Mouse (Mus musculus): ENCODE data around the gene Pitpnm2. TPM values are rescaled to one million over a fixed set of nuclear protein-coding genes. Genes with fewer than 3 reads are reported as not detected.

The Pitpnm2 gene
- polyA plus RNA-seq, 1 experiment: 19.6 TPM

DNA sequence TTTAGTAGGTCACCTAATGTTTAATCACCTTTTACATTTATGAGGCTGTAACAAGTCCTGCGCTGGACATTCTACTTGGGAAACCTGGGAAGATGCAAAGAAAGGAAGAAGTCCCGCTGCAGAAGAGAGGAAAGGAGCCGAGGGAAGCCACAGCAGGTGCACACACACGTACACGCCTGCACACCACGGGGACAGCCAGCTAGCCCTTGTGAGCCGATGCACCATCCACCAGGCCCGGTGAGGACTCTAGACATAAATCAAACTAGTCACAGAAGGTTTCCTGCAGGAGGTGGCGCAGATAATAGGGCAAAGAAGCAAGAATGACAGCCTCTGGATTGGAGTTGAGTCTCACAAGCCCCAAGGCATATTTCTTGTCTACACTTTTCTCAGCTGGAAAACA lies 19.1 kb downstream of the Pitpnm2 start:
- Histone ChIP-seq H3K27ac (ENCODE audit: insufficient read depth, low read depth, low read length) (no peak overlapping the region), H3K4me1 (ENCODE audit: control insufficient read depth, insufficient read depth, insufficient read length, low read length) (peaks cover 15% of the 10 kb centered on the region), H3K4me3 (ENCODE audit: low read depth, low read length) (no peak overlapping the region), H3K36me3 (ENCODE audit: control insufficient read depth, insufficient read depth, low read length) (no peaks in the 10 kb centered on the region), H3K27me3 (ENCODE audit: control insufficient read depth, insufficient read depth, low read length) (no peaks in the 10 kb centered on the region)
- TF ChIP-seq POLR2A (IDR thresholded peaks at IDR 0.05; ENCODE audit: low read depth, low read length) (no peak), CTCF (IDR thresholded peaks at IDR 0.05; ENCODE audit: extremely low read depth, insufficient read length, insufficient replicate concordance, low read depth, low read length) (no peak)
- 80% methylated on average over 9 of the region's 9 CpGs for WGBS

GRCm38 (mm10) chr5:124227193-124227592 lies 22.4 kb downstream of the Pitpnm2 start:
- H3K4me1 ChIP-seq (ENCODE audit: control insufficient read depth, insufficient read depth, insufficient read length, low read length): peaks cover 11% of the 10 kb centered on the region
- no peak overlapping the region for H3K27ac ChIP-seq (ENCODE audit: insufficient read depth, low read depth, low read length)
- no peak overlapping the region for H3K4me3 ChIP-seq (ENCODE audit: low read depth, low read length)
- WGBS: 87% methylated on average over 6 of the region's 6 CpGs
- no peaks in the 10 kb centered on the region for H3K27me3 ChIP-seq (ENCODE audit: control insufficient read depth, insufficient read depth, low read length)
- no peaks in the 10 kb centered on the region for H3K36me3 ChIP-seq (ENCODE audit: control insufficient read depth, insufficient read depth, low read length)
- TF ChIP-seq POLR2A (IDR thresholded peaks at IDR 0.05; ENCODE audit: low read depth, low read length) (no peak), CTCF (IDR thresholded peaks at IDR 0.05; ENCODE audit: extremely low read depth, insufficient read length, insufficient replicate concordance, low read depth, low read length) (no peak)

DNA sequence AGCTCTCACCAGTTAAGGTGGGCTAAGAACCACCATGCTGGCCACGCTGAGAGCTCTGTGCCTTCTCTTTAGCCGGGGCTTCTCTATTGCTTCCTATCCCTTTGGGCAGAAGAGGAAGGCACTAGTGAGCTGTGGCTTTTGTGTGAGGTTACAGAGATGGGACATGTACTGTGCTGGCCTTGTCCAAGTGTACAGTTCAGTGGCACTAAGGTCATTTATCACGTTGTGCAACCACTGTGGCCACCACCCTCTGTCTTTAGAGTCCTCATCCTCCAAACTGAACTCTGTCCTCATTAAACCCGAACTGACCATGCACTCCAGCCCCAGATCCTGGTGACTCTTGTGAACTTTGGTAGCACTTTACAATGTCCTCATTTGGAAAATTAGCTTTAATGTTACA lies 23.1 kb downstream of the Pitpnm2 start:
- no peak overlapping the region for H3K27ac ChIP-seq (ENCODE audit: insufficient read depth, low read depth, low read length)
- TF ChIP-seq CTCF (IDR thresholded peaks at IDR 0.05; ENCODE audit: extremely low read depth, insufficient read length, insufficient replicate concordance, low read depth, low read length) (no peak), POLR2A (IDR thresholded peaks at IDR 0.05; ENCODE audit: low read depth, low read length) (no peak)
- H3K27me3 ChIP-seq (ENCODE audit: control insufficient read depth, insufficient read depth, low read length): no peaks in the 10 kb centered on the region
- H3K36me3 ChIP-seq (ENCODE audit: control insufficient read depth, insufficient read depth, low read length): no peaks in the 10 kb centered on the region
- 63% methylated on average over 4 of the region's 4 CpGs for WGBS
- H3K4me3 ChIP-seq (ENCODE audit: low read depth, low read length): no peak overlapping the region
- peaks cover 11% of the 10 kb centered on the region for H3K4me1 ChIP-seq (ENCODE audit: control insufficient read depth, insufficient read depth, insufficient read length, low read length)

GRCm38 (mm10) chr5:124225891-124226290 lies 23.7 kb downstream of the Pitpnm2 start:
- H3K36me3 ChIP-seq (ENCODE audit: control insufficient read depth, insufficient read depth, low read length): no peaks in the 10 kb centered on the region
- no peak overlapping the region for H3K27ac ChIP-seq (ENCODE audit: insufficient read depth, low read depth, low read length)
- H3K27me3 ChIP-seq (ENCODE audit: control insufficient read depth, insufficient read depth, low read length): no peaks in the 10 kb centered on the region
- H3K4me1 ChIP-seq (ENCODE audit: control insufficient read depth, insufficient read depth, insufficient read length, low read length): peaks cover 13% of the 10 kb centered on the region
- no peak overlapping the region for H3K4me3 ChIP-seq (ENCODE audit: low read depth, low read length)
- WGBS: 94% methylated on average over 7 of the region's 7 CpGs
- no peak for TF ChIP-seq CTCF (IDR thresholded peaks at IDR 0.05; ENCODE audit: extremely low read depth, insufficient read length, insufficient replicate concordance, low read depth, low read length)

- H3K27ac ChIP-seq (ENCODE audit: insufficient read depth, low read depth, low read length): no peak overlapping the region
- WGBS: 80% methylated on average over 16 of the region's 16 CpGs
- no peak overlapping the region for H3K4me3 ChIP-seq (ENCODE audit: low read depth, low read length)
- peaks cover 15% of the 10 kb centered on the region for H3K4me1 ChIP-seq (ENCODE audit: control insufficient read depth, insufficient read depth, insufficient read length, low read length)
- no peak for TF ChIP-seq POLR2A (IDR thresholded peaks at IDR 0.05; ENCODE audit: low read depth, low read length)
- no peak for TF ChIP-seq CTCF (IDR thresholded peaks at IDR 0.05; ENCODE audit: extremely low read depth, insufficient read length, insufficient replicate concordance, low read depth, low read length)
- H3K36me3 ChIP-seq (ENCODE audit: control insufficient read depth, insufficient read depth, low read length): no peaks in the 10 kb centered on the region
- H3K27me3 ChIP-seq (ENCODE audit: control insufficient read depth, insufficient read depth, low read length): no peaks in the 10 kb centered on the region
Measured at GRCm38 (mm10) chr5:124224321-124225092, 25.1 kb downstream of the Pitpnm2 start.

DNA sequence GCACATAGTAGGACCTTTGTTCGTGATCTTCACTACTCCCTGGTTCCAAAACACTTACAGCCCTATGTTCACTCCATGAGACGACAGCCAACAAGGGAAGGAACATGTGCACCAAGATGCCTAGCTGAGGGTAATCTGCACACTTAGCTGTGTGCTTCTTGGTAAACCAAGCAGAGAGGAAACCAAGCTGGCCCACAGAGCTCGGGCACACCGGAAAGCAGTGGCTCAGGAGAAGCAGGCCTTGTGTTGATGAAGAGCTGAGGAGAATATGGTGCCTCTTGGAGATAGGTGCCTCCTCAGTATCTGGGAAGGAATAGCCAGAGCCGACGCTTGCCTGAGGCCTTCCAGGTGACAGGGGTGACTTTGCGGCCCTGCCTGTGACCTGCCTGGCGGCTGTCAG lies 26.0 kb downstream of the Pitpnm2 start:
- H3K27ac ChIP-seq (ENCODE audit: insufficient read depth, low read depth, low read length): no peak overlapping the region
- no peak overlapping the region for H3K4me3 ChIP-seq (ENCODE audit: low read depth, low read length)
- no peaks in the 10 kb centered on the region for H3K36me3 ChIP-seq (ENCODE audit: control insufficient read depth, insufficient read depth, low read length)
- peaks cover 15% of the 10 kb centered on the region for H3K4me1 ChIP-seq (ENCODE audit: control insufficient read depth, insufficient read depth, insufficient read length, low read length)
- H3K27me3 ChIP-seq (ENCODE audit: control insufficient read depth, insufficient read depth, low read length): no peaks in the 10 kb centered on the region
- 84% methylated on average over 8 of the region's 8 CpGs for WGBS
- TF ChIP-seq POLR2A (IDR thresholded peaks at IDR 0.05; ENCODE audit: low read depth, low read length) (no peak), CTCF (IDR thresholded peaks at IDR 0.05; ENCODE audit: extremely low read depth, insufficient read length, insufficient replicate concordance, low read depth, low read length) (no peak)

- Histone ChIP-seq H3K4me1 (ENCODE audit: control insufficient read depth, insufficient read depth, insufficient read length, low read length) (peaks cover 19% of the 10 kb centered on the region), H3K36me3 (ENCODE audit: control insufficient read depth, insufficient read depth, low read length) (no peaks in the 10 kb centered on the region), H3K27me3 (ENCODE audit: control insufficient read depth, insufficient read depth, low read length) (no peaks in the 10 kb centered on the region), H3K27ac (ENCODE audit: insufficient read depth, low read depth, low read length) (no peak overlapping the region), H3K4me3 (ENCODE audit: low read depth, low read length) (no peak overlapping the region)
- TF ChIP-seq POLR2A (IDR thresholded peaks at IDR 0.05; ENCODE audit: low read depth, low read length) (no peak), CTCF (IDR thresholded peaks at IDR 0.05; ENCODE audit: extremely low read depth, insufficient read length, insufficient replicate concordance, low read depth, low read length) (no peak)
- WGBS: 81% methylated on average over 11 of the region's 11 CpGs
Measured at GRCm38 (mm10) chr5:124222696-124223095, 26.9 kb downstream of the Pitpnm2 start.
